Mouse (Mus musculus): ENCODE data around the gene Pigp. TPM values are rescaled to one million over a fixed set of nuclear protein-coding genes. Genes with fewer than 3 reads are reported as not detected.

The Pigp gene
- polyA plus RNA-seq (2012; rRNA removed), result 32.0 and 37.7 TPM in 2 replicates

- no peaks in the 10 kb centered on the region; the same call in 1 of the 2 replicates for H3K36me3 ChIP-seq (ENCODE audit: control insufficient read depth, insufficient read depth, low read length)
- TF ChIP-seq POLR2A (IDR thresholded peaks at IDR 0.05; ENCODE audit: low read depth, low read length) (no peak), CTCF (conservative IDR thresholded peaks at IDR 0.05; ENCODE audit: insufficient read depth, insufficient read length, low read depth, low read length) (peak; percentile 27; the same call in 1 of the 2 replicates)
- H3K4me3 ChIP-seq (ENCODE audit: insufficient read depth, low read depth, low read length), result peak within 1 kb of the TSS; percentile 83
- peak within 1 kb of the TSS; percentile 99 for H3K27ac ChIP-seq (ENCODE audit: insufficient read depth, low read depth, low read length)
- DNase-seq, result peak; percentile 74
- 1% methylated on average over 42 of the region's 43 CpGs for WGBS
- H3K27me3 ChIP-seq (replicated peaks; ENCODE audit: control insufficient read depth, insufficient read depth, low read length), result no peaks in the 10 kb centered on the region
- H3K4me1 ChIP-seq (ENCODE audit: control insufficient read depth, insufficient read depth, low read length), result peaks cover 6% of the 10 kb centered on the region; the same call in 1 of the 2 replicates
Measured at GRCm38 (mm10) chr16:94371301-94371931, at the start of gene Pigp. Gene Pigp, minus strand, starts transcription at chr16:94371842.

- DNase-seq, result no peak
Measured at GRCm38 (mm10) chr16:94420498-94420897, 48.9 kb upstream of the Pigp start.

GRCm38 (mm10) chr16:94414151-94414550 lies 42.5 kb upstream of the Pigp start:
- no peaks in the 10 kb centered on the region for H3K4me1 ChIP-seq (ENCODE audit: control insufficient read depth, insufficient read depth, low read length)
- DNase-seq, result no peak
- WGBS, result 93% methylated on average over 6 of the region's 6 CpGs
- no peak overlapping the region for H3K4me3 ChIP-seq (ENCODE audit: insufficient read depth, low read depth, low read length)
- H3K27ac ChIP-seq (ENCODE audit: insufficient read depth, low read depth, low read length), result no peak overlapping the region
- no peaks in the 10 kb centered on the region for H3K27me3 ChIP-seq (replicated peaks; ENCODE audit: control insufficient read depth, insufficient read depth, low read length)
- no peaks in the 10 kb centered on the region; the same call in 1 of the 2 replicates for H3K36me3 ChIP-seq (ENCODE audit: control insufficient read depth, insufficient read depth, low read length)
- TF ChIP-seq CTCF (conservative IDR thresholded peaks at IDR 0.05; ENCODE audit: insufficient read depth, insufficient read length, low read depth, low read length) (no peak), POLR2A (IDR thresholded peaks at IDR 0.05; ENCODE audit: low read depth, low read length) (no peak)

More at GRCm38 (mm10) chr16:94420498-94420897, 48.9 kb upstream of the Pigp start:
- Histone ChIP-seq H3K36me3 (ENCODE audit: control insufficient read depth, insufficient read depth, low read length) (peaks cover 7% of the 10 kb centered on the region), H3K27me3 (replicated peaks; ENCODE audit: control insufficient read depth, insufficient read depth, low read length) (no peaks in the 10 kb centered on the region), H3K27ac (ENCODE audit: insufficient read depth, low read depth, low read length) (no peak overlapping the region), H3K4me3 (ENCODE audit: insufficient read depth, low read depth, low read length) (no peak overlapping the region), H3K4me1 (ENCODE audit: control insufficient read depth, insufficient read depth, low read length) (no peaks in the 10 kb centered on the region)
- 96% methylated on average over 3 of the region's 3 CpGs for WGBS
- TF ChIP-seq POLR2A (IDR thresholded peaks at IDR 0.05; ENCODE audit: low read depth, low read length) (no peak), CTCF (conservative IDR thresholded peaks at IDR 0.05; ENCODE audit: insufficient read depth, insufficient read length, low read depth, low read length) (peak; percentile 36)

- Histone ChIP-seq H3K4me1 (ENCODE audit: control insufficient read depth, insufficient read depth, low read length) (0 out of 2 replicates have a peak, but pooled peaks cover 2% of the 10 kb centered on the region), H3K4me3 (ENCODE audit: insufficient read depth, low read depth, low read length) (no peak overlapping the region), H3K27me3 (replicated peaks; ENCODE audit: control insufficient read depth, insufficient read depth, low read length) (no peaks in the 10 kb centered on the region), H3K27ac (ENCODE audit: insufficient read depth, low read depth, low read length) (no peak overlapping the region), H3K36me3 (ENCODE audit: control insufficient read depth, insufficient read depth, low read length) (no peaks in the 10 kb centered on the region; the same call in 1 of the 2 replicates)
- TF ChIP-seq POLR2A (IDR thresholded peaks at IDR 0.05; ENCODE audit: low read depth, low read length) (no peak), CTCF (conservative IDR thresholded peaks at IDR 0.05; ENCODE audit: insufficient read depth, insufficient read length, low read depth, low read length) (no peak)
- 95% methylated on average over 4 of the region's 4 CpGs for WGBS
- no peak for DNase-seq
Measured at GRCm38 (mm10) chr16:94412760-94413159, 41.1 kb upstream of the Pigp start.

- DNase-seq, result no peak
- Histone ChIP-seq H3K27me3 (replicated peaks; ENCODE audit: control insufficient read depth, insufficient read depth, low read length) (no peaks in the 10 kb centered on the region), H3K4me1 (ENCODE audit: control insufficient read depth, insufficient read depth, low read length) (0 out of 2 replicates have a peak, but pooled peaks cover 2% of the 10 kb centered on the region), H3K36me3 (ENCODE audit: control insufficient read depth, insufficient read depth, low read length) (no peaks in the 10 kb centered on the region; the same call in 1 of the 2 replicates), H3K4me3 (ENCODE audit: insufficient read depth, low read depth, low read length) (no peak overlapping the region), H3K27ac (ENCODE audit: insufficient read depth, low read depth, low read length) (no peak overlapping the region)
- 90% methylated on average over 2 of the region's 2 CpGs for WGBS
- TF ChIP-seq POLR2A (IDR thresholded peaks at IDR 0.05; ENCODE audit: low read depth, low read length), result no peak
- no peak for TF ChIP-seq CTCF (conservative IDR thresholded peaks at IDR 0.05; ENCODE audit: insufficient read depth, insufficient read length, low read depth, low read length)
Measured at GRCm38 (mm10) chr16:94412198-94412597, 40.6 kb upstream of the Pigp start.

GRCm38 (mm10) chr16:94411287-94411686 lies 39.6 kb upstream of the Pigp start:
- Histone ChIP-seq H3K4me3 (ENCODE audit: insufficient read depth, low read depth, low read length) (no peak overlapping the region), H3K27ac (ENCODE audit: insufficient read depth, low read depth, low read length) (no peak overlapping the region), H3K27me3 (replicated peaks; ENCODE audit: control insufficient read depth, insufficient read depth, low read length) (no peaks in the 10 kb centered on the region), H3K36me3 (ENCODE audit: control insufficient read depth, insufficient read depth, low read length) (no peaks in the 10 kb centered on the region; the same call in 1 of the 2 replicates), H3K4me1 (ENCODE audit: control insufficient read depth, insufficient read depth, low read length) (0 out of 2 replicates have a peak, but pooled peaks cover 2% of the 10 kb centered on the region)
- WGBS, result 63% methylated on average over 3 of the region's 3 CpGs
- TF ChIP-seq POLR2A (IDR thresholded peaks at IDR 0.05; ENCODE audit: low read depth, low read length), result no peak
- no peak for TF ChIP-seq CTCF (conservative IDR thresholded peaks at IDR 0.05; ENCODE audit: insufficient read depth, insufficient read length, low read depth, low read length)
- DNase-seq, result no peak

- Histone ChIP-seq H3K36me3 (ENCODE audit: control insufficient read depth, insufficient read depth, low read length) (no peaks in the 10 kb centered on the region), H3K4me3 (ENCODE audit: insufficient read depth, low read depth, low read length) (no peak overlapping the region), H3K27ac (ENCODE audit: insufficient read depth, low read depth, low read length) (no peak overlapping the region), H3K4me1 (ENCODE audit: control insufficient read depth, insufficient read depth, low read length) (peaks cover 14% of the 10 kb centered on the region; the same call in 1 of the 2 replicates), H3K27me3 (replicated peaks; ENCODE audit: control insufficient read depth, insufficient read depth, low read length) (no peaks in the 10 kb centered on the region)
- DNase-seq, result no peak
- 61% methylated on average over 4 of the region's 4 CpGs for WGBS
- TF ChIP-seq CTCF (conservative IDR thresholded peaks at IDR 0.05; ENCODE audit: insufficient read depth, insufficient read length, low read depth, low read length) (no peak), POLR2A (IDR thresholded peaks at IDR 0.05; ENCODE audit: low read depth, low read length) (no peak)
Measured at GRCm38 (mm10) chr16:94402185-94402584, 30.5 kb upstream of the Pigp start.
